Mouse (Mus musculus): ENCODE results near the gene Wdr54. TPM values are rescaled to one million over a fixed set of nuclear protein-coding genes. Genes with fewer than 3 reads are reported as not detected.

Wdr54 gene
- 2.9 and 3.6 TPM in 2 replicates for polyA plus RNA-seq (2012; rRNA removed)

DNA sequence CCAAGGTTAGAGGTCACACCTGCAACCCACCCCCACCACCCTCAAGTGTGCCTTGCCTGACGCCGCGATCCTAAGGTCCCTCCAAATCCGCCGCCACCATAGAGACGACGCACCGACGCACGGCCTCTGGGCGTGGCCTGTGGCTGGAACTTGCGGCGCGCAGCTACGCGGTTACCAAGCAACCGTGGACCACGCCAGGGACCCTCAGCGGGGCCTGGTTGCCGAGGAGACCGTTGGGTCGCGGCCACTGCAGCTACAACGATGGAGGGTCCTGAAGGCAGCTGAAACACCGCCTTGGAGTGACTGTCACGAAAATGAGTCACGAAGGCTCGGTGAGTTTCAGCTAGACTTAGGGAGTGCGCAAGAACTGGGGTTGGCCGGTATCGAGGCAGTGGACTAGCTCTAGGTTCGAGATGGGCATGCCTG, at the start of gene Wdr54, which contains the start of gene 1700003E16Rik:
Gene Wdr54, minus strand, starts transcription at position 139 of the 426 bp plus-strand sequence.
Gene 1700003E16Rik, plus strand, starts transcription at position 146 of the 426 bp plus-strand sequence.
- no peak for DNase-seq (ENCODE audit: low read depth)

DNA sequence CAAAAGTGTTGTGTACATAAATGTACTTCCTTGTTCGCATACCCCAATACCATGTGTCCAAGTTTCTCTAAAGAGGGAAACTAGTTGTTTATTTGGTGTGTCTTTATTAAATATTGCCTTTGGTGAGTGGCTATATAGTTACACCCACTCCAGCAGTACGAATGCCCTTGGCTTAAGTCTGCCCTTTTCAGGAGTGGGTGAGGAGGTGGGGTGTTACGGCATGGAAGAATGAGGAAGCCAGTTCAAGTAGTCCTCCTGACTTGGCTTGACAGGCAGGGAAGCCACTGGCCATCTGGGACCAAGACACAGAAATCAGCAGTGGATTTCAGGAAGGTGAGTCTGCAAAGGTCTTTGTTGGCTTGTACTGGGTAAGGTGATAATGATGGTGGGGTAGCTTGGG, 49.7 kb upstream of the Wdr54 start:
- DNase-seq (ENCODE audit: low read depth), result no peak

DNA sequence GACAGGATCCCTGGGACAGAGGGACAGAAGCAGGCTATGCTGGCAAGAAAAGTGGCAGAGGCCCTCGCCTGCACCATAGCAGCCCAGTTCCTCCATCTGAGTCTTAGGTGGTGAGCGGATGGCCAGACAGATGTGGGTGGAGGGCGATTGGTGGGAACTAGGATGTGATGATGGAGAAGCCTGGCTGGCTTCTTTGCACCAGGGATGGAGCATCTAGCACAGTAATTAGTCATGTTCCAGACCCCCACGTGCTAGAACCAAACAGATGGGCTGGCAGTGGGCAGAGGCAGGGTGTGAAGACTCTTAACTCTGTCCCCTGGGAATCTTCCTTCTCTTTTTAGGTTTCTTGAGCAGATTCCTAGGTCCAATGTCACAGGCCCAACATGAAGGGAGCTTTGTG, 47.1 kb upstream of the Wdr54 start:
- no peak for DNase-seq (ENCODE audit: low read depth)

DNA sequence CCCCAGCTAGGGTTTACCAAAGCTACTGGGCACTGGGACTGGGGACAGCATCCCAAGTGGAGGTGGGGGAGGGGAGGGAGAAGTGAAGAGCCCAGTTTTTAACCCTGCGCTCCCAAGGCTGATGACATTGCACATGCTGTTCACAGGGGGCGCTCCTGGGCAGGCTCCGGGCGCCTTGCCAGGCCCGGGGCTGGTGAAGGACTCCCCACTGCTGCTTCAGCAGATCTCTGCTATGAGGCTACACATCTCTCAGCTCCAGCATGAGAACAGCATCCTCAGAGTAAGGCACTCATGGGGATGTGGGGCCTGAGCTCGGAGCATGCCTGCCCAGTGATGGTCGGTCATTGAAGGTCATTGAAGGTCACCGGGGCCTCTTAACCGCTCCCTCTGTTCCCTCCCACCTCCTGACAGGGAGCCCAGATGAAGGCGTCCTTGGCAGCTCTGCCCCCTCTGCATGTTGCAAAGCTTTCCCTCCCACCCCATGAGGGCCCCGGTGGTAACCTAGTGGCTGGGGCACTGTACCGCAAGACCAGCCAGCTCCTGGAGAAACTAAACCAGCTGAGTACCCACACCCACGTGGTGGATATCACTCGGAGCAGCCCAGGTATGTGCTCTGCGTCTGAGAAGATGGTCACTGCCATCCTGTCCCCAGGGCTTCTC, 41.3 kb upstream of the Wdr54 start:
- DNase-seq (ENCODE audit: low read depth), result no peak

DNA sequence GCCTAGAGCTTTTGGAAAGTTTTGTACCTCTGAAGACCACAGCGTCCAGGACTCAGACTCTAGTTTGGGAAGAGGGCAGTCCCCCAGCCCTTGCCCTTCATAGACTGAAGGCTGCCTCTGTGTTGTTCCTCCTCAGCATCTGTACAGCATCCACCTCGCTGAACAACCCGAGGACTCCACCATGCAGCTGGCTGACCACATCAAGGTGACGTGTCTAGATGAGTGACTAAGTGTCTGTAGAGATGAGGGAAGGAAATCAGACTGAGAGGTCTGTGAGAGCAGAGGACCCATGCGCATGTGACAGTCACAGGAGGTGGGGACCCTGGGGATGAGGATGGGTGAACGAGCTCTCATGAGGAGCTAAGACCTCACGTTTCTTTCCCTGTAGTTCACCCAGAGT, 37.4 kb upstream of the Wdr54 start:
- DNase-seq (ENCODE audit: low read depth), result no peak

DNA sequence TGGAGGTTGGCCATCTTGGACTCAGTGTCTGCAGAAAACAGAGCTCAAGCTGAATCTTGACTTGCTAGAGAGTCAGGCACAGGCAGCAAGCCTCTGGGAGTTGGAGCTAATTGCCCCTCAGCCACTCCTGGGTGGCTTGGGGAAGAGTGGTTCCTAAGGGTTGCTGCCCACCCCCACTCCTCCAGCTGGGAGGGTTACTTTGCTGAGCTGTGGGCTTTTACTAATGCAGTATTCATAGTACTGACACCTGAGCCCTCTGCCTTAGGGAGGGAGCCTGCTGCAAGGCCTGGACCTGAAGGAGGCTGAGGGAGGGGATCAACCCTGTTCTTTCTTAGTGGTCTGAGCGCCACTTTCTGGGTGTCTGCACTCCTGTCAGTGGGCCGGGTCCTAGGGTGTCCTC, 30.7 kb upstream of the Wdr54 start:
- no peak for DNase-seq (ENCODE audit: low read depth)

DNA sequence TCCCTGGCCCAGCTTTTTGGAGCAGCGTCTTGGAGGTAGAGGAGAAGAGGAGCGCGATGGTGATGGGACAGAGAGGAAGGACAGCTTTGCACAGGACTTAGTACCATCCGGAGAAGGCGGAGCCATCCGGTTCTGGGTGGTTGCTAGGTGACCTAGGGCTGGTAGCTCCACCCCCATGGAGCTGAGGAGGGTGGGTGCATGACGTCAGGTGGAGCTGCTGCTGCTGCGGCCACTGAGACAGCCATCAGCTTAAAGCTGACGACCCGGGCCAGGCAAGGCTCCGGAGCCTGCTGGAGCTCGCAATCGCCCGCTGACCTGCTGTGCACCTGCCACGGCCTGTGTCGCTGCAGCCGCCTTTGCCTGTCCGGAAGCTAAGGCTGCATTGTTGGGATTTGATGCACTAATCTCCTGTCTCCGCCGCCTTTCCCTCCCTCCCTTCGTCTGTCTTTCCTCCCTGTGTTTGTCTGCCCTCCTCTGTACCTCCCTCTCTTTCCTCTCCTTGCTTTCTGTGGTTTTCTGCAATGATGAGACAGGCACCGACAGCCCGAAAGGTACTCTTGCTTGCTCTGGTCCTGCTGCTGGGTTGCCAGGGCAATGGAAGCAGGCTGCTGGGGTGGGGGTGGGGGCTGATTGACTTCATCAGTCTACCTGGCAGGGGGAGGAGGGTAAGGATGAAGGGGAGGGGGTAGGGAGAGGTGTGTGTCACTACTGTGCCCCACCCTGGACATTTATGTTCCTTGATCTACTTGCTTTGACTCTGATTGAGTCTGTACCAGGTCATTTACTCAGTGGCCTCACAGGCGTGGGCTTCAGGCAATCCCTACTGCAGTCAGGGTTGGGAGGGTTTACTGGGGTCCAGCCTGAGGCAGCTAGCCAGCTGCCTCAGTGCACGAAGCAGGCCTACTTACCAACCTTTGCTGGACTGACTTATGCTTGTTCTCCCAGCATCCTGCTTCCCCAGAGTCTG, 30.0 kb upstream of the Wdr54 start:
- DNase-seq (ENCODE audit: low read depth), result no peak

DNA sequence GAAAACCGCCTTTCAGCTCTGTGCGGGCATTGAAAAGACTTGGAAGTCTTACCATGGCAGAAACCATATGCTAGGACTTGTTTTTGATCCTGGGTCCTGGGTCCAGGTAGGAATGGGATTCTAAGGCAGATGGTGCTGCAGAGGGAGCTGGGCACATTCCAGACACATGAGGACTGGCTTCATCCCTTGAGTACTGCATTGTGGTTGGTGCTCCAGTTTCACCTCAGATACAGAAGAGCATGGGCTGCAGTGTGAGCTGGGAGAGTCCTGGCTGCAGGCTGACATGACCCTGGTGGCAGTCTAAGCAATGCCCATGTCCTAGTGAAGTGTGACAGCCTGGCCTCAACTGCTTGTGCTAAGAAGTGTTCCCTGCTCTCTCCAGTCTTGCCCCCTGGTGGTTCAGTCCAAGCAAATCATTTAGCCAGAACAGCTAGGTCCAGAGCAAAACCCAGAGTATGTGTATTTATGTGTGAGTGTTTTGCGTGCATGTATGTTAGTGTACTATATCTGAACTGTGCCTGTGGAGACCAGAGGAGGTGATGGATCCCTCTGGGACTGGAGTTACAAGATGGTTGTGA, 28.8 kb upstream of the Wdr54 start:
- no peak for DNase-seq (ENCODE audit: low read depth)

DNA sequence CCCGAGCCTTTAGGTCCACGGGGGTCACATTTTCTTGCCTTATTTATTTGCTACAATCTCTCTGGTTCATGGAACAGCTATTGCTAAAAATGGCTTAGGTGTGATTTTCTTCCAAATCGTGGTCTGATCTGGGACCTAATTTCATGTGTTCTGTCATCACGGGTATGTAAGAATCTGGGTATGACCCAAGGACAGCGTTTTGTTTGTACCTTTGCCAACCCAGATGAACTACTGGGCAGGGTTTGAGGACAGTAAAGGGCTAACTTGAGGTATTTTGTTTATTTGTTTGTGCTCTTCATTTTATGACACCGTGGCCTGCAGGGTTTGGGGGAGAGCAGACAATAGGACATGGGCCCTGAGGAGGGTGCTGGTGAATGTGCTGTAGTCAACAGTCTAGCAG, 24.4 kb upstream of the Wdr54 start:
- no peak for DNase-seq (ENCODE audit: low read depth)

DNA sequence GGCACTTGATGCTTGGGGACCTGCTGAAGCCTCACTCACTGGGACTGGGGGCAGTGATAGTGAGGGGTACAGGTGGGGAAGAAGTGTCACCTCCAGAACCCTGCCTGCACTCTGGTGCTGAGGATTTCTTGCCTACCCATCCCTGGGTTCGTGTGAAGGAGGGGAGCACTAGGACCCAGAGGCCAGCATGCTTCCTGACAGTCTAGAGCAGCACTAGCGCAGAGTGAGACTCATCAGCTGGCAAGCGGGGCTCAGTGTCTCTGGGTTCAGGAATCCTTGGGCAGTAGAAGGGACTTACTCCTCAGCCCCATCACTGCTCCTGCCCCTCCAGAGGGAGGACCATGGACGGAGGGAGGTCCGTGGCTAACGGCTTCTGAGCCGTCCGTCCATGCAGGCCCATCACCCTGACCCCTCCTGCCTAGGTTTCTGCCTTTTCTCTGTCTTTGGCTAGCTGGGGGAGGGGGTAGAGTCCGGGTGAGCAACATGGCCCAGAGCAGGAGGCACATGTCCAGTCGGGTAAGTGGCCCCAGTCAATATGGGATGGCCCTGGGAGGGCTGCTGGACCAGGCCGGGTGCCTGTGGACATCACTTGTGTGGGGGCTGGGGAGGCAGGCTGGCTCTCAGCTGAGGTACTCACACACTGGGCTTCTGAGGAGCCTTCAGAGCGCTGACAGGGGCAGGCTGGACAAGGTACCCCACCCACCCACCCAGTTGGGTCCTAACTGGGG, 23.4 kb upstream of the Wdr54 start:
- DNase-seq (ENCODE audit: low read depth), result no peak

DNA sequence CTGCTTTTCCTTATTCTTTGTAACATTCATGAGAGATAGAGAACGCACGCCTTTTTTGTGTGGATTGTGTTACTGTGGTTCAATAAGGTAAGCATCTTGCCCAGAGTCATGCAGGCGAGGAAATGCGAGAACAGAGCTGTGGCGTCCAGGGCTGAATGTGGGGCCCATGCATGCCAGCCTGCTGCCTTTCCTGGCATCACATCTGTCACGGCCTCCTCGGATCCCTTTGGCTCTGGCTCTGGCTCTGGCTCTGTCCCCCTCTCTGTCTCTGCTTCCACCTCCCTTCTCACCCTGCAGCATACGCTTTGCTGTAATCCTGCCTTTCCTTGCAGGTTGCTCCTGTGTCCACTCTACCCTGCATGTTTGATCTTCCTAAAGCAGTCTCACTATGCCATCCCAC, 19.8 kb upstream of the Wdr54 start:
- no peak for DNase-seq (ENCODE audit: low read depth)

DNA sequence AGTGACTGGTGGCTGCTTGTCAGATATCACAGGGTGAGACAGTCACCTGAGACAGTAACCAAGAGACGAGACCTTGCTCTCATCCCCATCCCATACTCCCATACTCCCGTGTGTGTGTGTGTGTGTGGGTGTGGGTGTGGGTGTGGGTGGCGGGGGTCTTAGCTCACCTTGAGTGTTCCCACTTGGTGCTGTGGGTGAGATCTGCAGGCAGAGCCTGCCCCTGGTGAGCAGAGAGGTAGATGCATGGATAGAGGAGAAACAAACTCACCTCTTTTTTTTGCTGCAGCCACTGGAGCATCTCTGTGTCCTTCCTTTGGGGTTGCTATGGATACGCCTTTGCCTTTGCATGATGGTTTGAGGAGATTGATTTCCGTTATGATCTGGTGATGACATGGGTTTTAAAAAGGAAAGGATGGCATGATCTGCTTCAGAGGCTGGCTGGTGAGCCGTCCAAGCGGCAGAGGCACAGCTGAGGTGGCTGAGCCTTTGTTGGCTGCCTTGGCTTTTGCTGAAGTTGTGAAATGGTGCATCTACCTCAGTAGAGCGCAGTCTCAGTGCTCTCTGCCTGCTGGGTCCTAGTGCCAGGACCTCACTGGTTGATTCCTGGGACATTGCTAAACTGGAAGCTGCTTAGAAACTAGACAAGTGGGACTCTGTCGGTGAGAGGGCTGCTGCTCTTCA, 16.2 kb upstream of the Wdr54 start:
- no peak for DNase-seq (ENCODE audit: low read depth)

DNA sequence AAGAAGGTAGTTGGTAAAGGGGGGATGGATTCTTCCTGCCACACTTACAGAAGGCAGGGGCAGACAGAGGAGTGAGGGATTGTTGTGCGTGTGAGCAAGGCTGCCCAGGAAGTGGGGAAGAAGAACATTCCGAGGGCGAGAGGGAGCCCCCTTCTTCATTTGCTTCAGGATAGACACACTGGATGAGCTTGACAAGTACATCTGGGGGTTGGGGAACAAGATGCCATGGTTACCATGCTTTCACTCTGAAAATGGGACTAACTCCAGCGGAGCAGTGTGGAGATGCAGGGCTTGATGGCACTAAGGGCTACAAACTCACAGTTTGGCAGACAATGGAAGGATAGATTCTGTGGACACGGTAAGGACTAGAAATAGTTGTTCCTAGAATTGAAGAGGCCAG, 14.9 kb upstream of the Wdr54 start:
- DNase-seq (ENCODE audit: low read depth), result no peak

DNA sequence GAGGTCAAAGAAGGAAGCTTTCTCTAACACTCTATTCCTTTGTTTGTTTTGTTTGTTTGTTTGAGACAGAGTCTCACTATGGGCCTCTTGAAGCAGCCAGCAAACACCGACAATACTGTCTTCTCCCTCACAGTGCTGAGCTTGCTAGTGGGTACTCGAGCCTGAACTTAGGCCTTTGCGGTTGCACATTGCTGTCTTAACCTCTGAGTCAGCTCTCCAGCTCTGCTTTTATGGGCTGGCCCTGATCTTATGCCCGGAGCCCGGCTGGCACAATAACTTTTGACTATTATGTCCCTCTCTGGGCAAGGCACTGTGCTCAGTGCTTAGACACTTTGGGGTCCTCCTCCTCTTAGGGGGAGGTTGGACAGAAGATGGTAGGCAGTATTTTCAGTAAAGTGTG, 13.7 kb upstream of the Wdr54 start:
- DNase-seq (ENCODE audit: low read depth), result no peak

DNA sequence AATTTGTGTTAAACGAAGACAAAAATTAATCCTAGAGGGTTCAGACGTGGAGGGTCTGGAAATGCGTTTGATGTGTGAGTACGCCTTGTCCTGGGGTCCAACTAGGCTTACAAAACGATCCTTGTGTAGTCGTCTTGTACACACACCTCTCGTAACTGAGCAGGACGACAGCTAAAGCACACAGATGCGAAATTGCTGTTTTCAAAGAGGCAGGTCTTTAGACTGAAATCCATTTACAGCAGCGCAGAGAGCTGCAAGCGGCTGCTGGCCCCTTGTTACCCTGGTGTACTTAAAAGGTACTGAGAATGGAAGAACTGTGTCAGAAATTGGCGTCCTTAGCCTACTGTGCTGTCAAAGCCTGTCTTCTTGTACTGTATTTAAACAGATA, 10.0 kb upstream of the Wdr54 start:
- no peak for DNase-seq (ENCODE audit: low read depth)

DNA sequence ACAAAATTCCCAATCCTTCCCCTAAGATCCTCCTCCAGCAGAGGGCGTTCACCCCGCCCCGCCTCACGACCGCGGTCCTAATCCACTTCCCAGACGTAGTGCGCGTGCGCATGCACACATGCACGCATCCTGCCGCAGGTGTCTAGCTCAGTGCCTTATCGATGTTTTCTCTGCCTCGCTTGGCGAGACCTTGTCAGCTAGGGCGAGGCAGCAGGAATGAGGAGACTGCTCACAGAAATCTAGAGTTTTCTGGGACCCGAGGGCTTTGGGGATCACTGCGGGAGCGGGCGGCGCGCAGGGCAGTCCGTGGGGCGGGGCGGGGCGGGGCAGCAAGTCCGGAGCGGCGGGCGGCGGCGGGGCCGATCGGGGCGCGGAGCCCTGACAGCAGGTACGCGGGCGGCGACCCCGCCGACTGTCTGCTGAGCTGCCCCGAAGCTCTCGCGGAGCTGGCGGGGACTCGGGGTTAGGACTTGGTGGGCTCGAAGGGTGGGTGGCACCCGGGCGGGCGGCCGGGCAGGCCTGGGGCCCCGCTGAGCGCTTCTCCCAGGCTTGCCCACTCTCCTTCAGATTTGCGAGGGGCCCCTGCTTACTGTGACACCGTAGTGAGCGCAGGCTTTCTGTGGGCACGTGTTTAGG, 9.5 kb upstream of the Wdr54 start, which contains the start of gene Dctn1:
Gene Dctn1, plus strand, starts transcription at position 314 of the 636 bp plus-strand sequence.
- peak; percentile 46 for DNase-seq (ENCODE audit: low read depth)

DNA sequence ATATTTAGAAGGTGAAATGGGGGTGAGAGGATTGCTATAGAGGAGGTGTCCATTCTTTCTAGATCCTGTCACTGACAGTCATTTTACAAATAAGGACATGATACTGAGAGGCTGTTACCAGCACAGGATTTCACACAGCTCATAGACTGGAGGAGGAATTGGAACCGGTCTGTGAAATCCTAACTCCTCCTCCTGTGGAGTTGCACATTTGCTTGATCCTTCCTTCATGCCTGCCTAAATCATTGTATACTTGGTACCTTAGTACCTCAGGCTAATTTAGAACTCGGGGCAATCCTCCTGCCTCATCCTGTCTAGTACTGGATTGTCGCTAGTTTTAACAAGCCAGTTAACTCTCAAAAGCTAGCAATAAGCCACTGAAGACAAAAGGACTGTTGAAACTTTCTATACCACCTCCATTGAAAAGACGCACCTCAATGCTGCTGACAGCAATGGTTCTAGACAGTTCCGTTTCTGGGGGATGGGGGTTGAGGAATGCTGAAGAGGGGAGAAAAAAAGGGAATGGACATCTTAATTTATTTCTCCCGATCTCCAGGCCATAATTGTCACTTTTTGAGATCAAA, 8.9 kb upstream of the Wdr54 start:
- DNase-seq (ENCODE audit: low read depth), result no peak

DNA sequence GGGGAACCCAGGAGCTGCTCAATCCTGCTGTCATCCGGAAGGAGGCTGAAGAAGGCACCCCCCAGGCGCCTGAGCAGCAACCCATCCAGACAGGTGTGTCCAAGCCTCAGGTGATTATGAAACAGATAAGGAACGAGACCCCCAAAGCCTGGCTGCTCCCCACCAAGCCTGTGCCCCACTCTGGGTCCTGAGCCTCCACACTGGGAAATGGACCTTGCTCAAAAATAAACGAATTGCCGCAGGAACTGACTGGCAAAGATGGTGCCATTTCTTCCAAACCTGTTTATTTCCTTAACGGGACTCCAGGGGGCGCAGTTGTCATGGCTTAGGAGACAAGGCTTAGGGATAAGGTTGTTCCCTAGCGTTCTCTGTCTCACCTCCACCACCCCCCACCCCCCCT, 6.5 kb upstream of the Wdr54 start:
- no peak for DNase-seq (ENCODE audit: low read depth)

DNA sequence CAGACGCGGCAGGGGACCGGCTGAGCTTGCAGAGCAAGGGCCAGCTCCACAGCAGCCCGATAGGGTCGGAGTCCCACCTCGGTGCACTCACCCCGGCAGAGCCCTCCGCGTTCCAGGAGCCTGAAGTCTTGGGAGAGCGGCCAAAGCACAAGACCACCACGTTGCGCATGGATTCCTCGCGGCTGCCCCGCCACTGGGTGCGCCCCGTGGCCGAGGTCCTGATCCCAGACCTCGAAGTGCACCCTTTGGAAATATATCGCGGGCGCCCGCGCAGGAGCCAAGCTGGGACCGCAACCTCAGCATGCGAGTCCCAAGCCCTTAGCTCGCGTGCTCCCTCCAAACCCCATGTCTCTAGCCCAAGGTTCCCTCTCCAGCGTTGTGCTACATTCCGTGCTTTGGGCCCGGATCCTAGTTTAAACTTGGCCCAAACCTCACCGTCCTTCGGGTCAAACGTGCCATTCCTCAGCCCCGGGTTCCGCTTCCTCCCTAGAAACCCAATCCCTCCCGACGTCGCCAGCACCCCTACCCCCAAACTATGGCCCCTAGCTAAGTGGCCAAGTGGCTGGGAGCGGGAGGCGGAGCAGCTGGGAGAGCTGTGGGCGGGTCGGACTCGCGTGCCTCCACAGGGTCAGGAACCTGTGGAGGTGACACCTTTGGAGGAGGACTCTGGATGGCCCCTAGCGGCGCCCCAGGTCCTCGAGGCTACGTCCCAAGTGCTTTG, 5.9 kb upstream of the Wdr54 start:
- no peak for DNase-seq (ENCODE audit: low read depth)

DNA sequence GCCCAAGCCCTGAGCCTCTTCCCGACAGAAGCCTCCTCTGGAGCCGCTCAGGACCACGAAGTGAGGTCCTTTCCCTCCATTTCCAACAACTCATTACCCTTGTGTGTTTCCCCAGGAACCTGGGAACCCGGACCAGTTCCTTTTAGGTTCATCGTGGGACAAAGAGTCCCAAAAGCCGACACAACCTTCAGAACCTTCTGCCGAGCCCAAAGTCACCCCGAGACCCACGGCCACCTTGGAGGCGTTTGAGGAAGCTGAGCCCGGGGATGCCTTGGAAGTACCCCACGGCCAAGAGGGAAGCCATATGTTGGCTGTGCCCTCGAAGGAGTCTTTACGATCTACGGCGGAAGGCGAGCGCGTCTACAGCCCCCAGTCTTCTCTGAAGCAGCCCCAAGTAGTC, 5.2 kb upstream of the Wdr54 start:
- DNase-seq (ENCODE audit: low read depth), result no peak

Data from gonadal fat pad, adult 2 months (tissue).